Mouse (Mus musculus): ENCODE data around the gene Bola1.
"Not testable (repeated sequence)": the region's sequence is repeated elsewhere in the genome, so short reads cannot be mapped to it uniquely, and the experiment has no call there.

Bola1 gene

GRCm38 (mm10) chr3:96247356-96248140 is 28.0 kb upstream of the Bola1 start:
- DNase-seq (ENCODE audit: extremely low spot score, low read depth, low spot score): peak; percentile 46

GRCm38 (mm10) chr3:96246427-96246856 is 26.9 kb upstream of the Bola1 start, which contains the start of gene Hist2h3c1:
TSS of gene Hist2h3c1 (plus strand) at chr3:96246685.
- not testable (repeated sequence) for DNase-seq (ENCODE audit: extremely low spot score, low read depth, low spot score)

- not testable (repeated sequence) for DNase-seq (ENCODE audit: extremely low spot score, low read depth, low spot score)
These were observed 26.5 kb upstream of the Bola1 start for GRCm38 (mm10) chr3:96246018-96246417.

GRCm38 (mm10) chr3:96245003-96245886 is 25.7 kb upstream of the Bola1 start, which contains the start of gene Hist2h2aa1:
TSS of gene Hist2h2aa1 (plus strand) at chr3:96245497.
- DNase-seq (ENCODE audit: extremely low spot score, low read depth, low spot score): not testable (repeated sequence)

- DNase-seq (ENCODE audit: extremely low spot score, low read depth, low spot score): no peak
These were observed 24.5 kb upstream of the Bola1 start for GRCm38 (mm10) chr3:96243921-96244572.

GRCm38 (mm10) chr3:96240799-96241197 is 21.3 kb upstream of the Bola1 start:
- no peak for DNase-seq (ENCODE audit: extremely low spot score, low read depth, low spot score)

GRCm38 (mm10) chr3:96239949-96240798 is 20.7 kb upstream of the Bola1 start, which contains the start of gene Hist2h2aa2:
TSS of gene Hist2h2aa2 (minus strand) at chr3:96240276.
- DNase-seq (ENCODE audit: extremely low spot score, low read depth, low spot score): not testable (repeated sequence)

- not testable (repeated sequence) for DNase-seq (ENCODE audit: extremely low spot score, low read depth, low spot score)
These were observed 19.7 kb upstream of the Bola1 start, which contains the start of gene Hist2h3c2 for GRCm38 (mm10) chr3:96238954-96239793. TSS of gene Hist2h3c2 (minus strand) at chr3:96239127.

GRCm38 (mm10) chr3:96237904-96238511 is 18.5 kb upstream of the Bola1 start:
- no peak for DNase-seq (ENCODE audit: extremely low spot score, low read depth, low spot score)

- no peak for DNase-seq (ENCODE audit: extremely low spot score, low read depth, low spot score)
These were observed 17.9 kb upstream of the Bola1 start for GRCm38 (mm10) chr3:96237335-96237903.

GRCm38 (mm10) chr3:96236834-96237334 is 17.4 kb upstream of the Bola1 start:
- DNase-seq (ENCODE audit: extremely low spot score, low read depth, low spot score): no peak

- no peak for DNase-seq (ENCODE audit: extremely low spot score, low read depth, low spot score)
These were observed 16.3 kb upstream of the Bola1 start for GRCm38 (mm10) chr3:96235836-96236235.

GRCm38 (mm10) chr3:96234914-96235313 is 15.4 kb upstream of the Bola1 start:
- no peak for DNase-seq (ENCODE audit: extremely low spot score, low read depth, low spot score)

- no peak for DNase-seq (ENCODE audit: extremely low spot score, low read depth, low spot score)
These were observed 12.2 kb upstream of the Bola1 start for GRCm38 (mm10) chr3:96231758-96232120.

- DNase-seq (ENCODE audit: extremely low spot score, low read depth, low spot score): no peak
These were observed 11.6 kb upstream of the Bola1 start for GRCm38 (mm10) chr3:96230910-96231757.

- DNase-seq (ENCODE audit: extremely low spot score, low read depth, low spot score): no peak
These were observed 10.9 kb upstream of the Bola1 start for GRCm38 (mm10) chr3:96230404-96230803.

GRCm38 (mm10) chr3:96228828-96229227 is 9.3 kb upstream of the Bola1 start:
- no peak for DNase-seq (ENCODE audit: extremely low spot score, low read depth, low spot score)
